Mouse (Mus musculus): ENCODE data around the gene Rab3b. TPM values are rescaled to one million over a fixed set of nuclear protein-coding genes. Genes with fewer than 3 reads are reported as not detected.

Gene Rab3b
- polyA plus RNA-seq, 1 experiment from 2014 or later: 25.8 TPM

Other genes with a start within 250 kb of the Rab3b start
- 2.5 and 3.0 TPM in 2 replicates for gene 3110021N24Rik, start 159.4 kb upstream of the Rab3b start, polyA plus RNA-seq (2016; fragmentation: Nextera tagmentation; extraction: Ambion mirVana)
- 6.3 and 6.6 TPM in 2 replicates for gene Zfyve9, start 98.3 kb upstream of the Rab3b start, polyA plus RNA-seq (2016; fragmentation: Nextera tagmentation; extraction: Ambion mirVana)
- 208 and 229 TPM in 2 replicates for gene Btf3l4, start 45.4 kb upstream of the Rab3b start, polyA plus RNA-seq (2016; fragmentation: Nextera tagmentation; extraction: Ambion mirVana)
- 114 and 118 TPM in 2 replicates for gene Txndc12, start 44.5 kb upstream of the Rab3b start, polyA plus RNA-seq (2016; fragmentation: Nextera tagmentation; extraction: Ambion mirVana)
- 49.7 and 52.3 TPM in 2 replicates for gene Kti12, start 31.3 kb upstream of the Rab3b start, polyA plus RNA-seq (2016; fragmentation: Nextera tagmentation; extraction: Ambion mirVana)
- 1.9 and 2.5 TPM in 2 replicates for gene A730015C16Rik, start 30.4 kb upstream of the Rab3b start, polyA plus RNA-seq (2016; fragmentation: Nextera tagmentation; extraction: Ambion mirVana)
- 96.2 and 98.5 TPM in 2 replicates for gene Nrd1, start 121.6 kb downstream of the Rab3b start, polyA plus RNA-seq (2016; fragmentation: Nextera tagmentation; extraction: Ambion mirVana)